Mouse (Mus musculus): ENCODE measurements around the gene Fbf1.

DNA sequence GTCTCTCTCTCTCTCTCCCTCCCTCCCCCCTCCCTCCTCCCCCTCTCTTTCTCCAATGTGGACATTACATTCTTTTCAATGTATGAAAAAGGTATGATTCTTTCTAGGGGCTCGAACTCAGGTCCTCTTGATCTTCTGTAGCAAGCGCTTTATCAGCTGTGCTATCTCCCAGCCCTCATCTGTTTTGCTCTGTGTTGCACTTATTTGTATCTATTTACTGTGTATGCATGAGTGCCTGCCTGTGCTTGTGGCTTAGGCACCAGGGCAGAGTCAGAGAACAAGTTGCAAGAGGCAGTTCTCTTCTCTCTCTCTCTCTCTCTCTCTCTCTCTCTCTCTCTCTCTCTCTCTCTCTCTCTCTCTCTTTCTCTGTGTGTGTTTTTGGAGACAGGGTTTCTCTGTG is 62.9 kb downstream of the Fbf1 start:
- no peak for TF ChIP-seq CTCF (IDR thresholded peaks at IDR 0.05; ENCODE audit: low read depth, low read length)
- TF ChIP-seq POLR2A (IDR thresholded peaks at IDR 0.05; ENCODE audit: borderline replicate concordance, low read depth, low read length), result no peak

Data from bone marrow macrophage, adult 2 months (primary cell).